Mouse (Mus musculus) left cerebral cortex, adult 18-20 months (tissue): ENCODE measurements around the gene D10Wsu102e. TPM values are rescaled to one million over a fixed set of nuclear protein-coding genes. Genes with fewer than 3 reads are reported as not detected.

ENCODE experiments used
- DNase-seq, 2 experiments: peaks; one replicate each; pipeline ENCODE4 v3.0.0; 2021 to 2022; ENCODE audit warnings: low spot score in 2 of 2, mixed read lengths in 1 of 2
- total RNA-seq, 2 experiments: library from RNA; stranded (reverse); gene quantifications; 2 replicates each; pipeline ENCODE4 v1.2.3; 2021

The D10Wsu102e gene
- total RNA-seq, 2 experiments from 2014 or later, result 3.0 to 3.5 TPM

GRCm38 (mm10) chr10:83533910-83534283 is 173.9 kb downstream of the D10Wsu102e start, which contains the start of gene Aldh1l2:
TSS of gene Aldh1l2 (minus strand) at chr10:83534140.
- DNase-seq, result peak; percentile 37 to 39

- DNase-seq, result no peak
These were observed 176.4 kb downstream of the D10Wsu102e start for GRCm38 (mm10) chr10:83536436-83536835.

Other genes starting within 250 kb of the D10Wsu102e start
- 10 to 100 TPM; 25.4 to 26.8 TPM for gene Slc41a2, start 22.3 kb upstream of the D10Wsu102e start, total RNA-seq
- 1 to 10 TPM in 1 of 2 experiments, under 1 TPM in 1; 0.91 to 1.1 TPM for gene Aldh1l2, start 173.9 kb downstream of the D10Wsu102e start, total RNA-seq
- gene Washc4, start 183.5 kb downstream of the D10Wsu102e start, total RNA-seq, result 10 to 100 TPM; 24.6 to 26.4 TPM